Mouse (Mus musculus): ENCODE data around the gene Paxbp1. TPM values are rescaled to one million over a fixed set of nuclear protein-coding genes. Genes with fewer than 3 reads are reported as not detected.

Paxbp1 gene
- polyA plus RNA-seq, 1 experiment from 2014 or later, result 10.9 TPM

DNA sequence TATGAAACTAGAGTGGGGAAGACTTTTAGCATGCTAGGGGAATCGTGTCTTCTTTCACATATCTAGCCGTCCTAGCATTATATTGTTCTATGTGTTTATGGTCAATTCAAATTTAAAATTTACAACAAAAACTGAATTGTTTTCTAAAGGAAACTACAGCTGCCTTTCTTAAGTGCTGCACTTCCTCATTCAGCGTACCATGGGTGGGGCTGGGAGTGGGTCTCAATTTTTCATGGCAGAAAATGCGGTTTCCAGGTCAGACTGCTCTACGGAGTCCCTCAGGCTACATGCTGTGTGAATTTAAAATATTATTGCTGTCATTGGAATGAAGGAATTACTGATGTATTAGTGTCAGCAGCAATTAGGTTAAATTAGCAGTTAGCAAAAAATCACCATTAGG lies 48.8 kb downstream of the Paxbp1 start:
- H3K9ac ChIP-seq (replicated peaks), result no peak overlapping the region
- no peak for TF ChIP-seq EP300 (IDR thresholded peaks at IDR 0.05; ENCODE audit: low read depth)
- TF ChIP-seq CTCF (IDR thresholded peaks at IDR 0.05; ENCODE audit: low read depth), result no peak
- H3K4me2 ChIP-seq (ENCODE audit: low read depth, low read length), result peak overlapping the region; percentile 52
- peaks cover 17% of the 10 kb centered on the region for H3K36me3 ChIP-seq (replicated peaks; ENCODE audit: insufficient read depth, low read length)
- no peaks in the 10 kb centered on the region for H3K9me3 ChIP-seq (ENCODE audit: low read length)
- H3K27ac ChIP-seq (ENCODE audit: low read depth), result peak overlapping the region; percentile 63
- peaks cover 16% of the 10 kb centered on the region for H3K4me1 ChIP-seq (ENCODE audit: insufficient read depth)
- ATAC-seq (peak; percentile 19; the same call in 1 of the 2 replicates), DNase-seq (no peak)
- 35% methylated on average over 5 of the region's 5 CpGs for WGBS (ENCODE audit: insufficient replicate concordance)
- peak overlapping the region; percentile 9 for H3K4me3 ChIP-seq (ENCODE audit: low read depth, low read length)
- no peaks in the 10 kb centered on the region for H3K27me3 ChIP-seq (ENCODE audit: insufficient read depth, low read length)

DNA sequence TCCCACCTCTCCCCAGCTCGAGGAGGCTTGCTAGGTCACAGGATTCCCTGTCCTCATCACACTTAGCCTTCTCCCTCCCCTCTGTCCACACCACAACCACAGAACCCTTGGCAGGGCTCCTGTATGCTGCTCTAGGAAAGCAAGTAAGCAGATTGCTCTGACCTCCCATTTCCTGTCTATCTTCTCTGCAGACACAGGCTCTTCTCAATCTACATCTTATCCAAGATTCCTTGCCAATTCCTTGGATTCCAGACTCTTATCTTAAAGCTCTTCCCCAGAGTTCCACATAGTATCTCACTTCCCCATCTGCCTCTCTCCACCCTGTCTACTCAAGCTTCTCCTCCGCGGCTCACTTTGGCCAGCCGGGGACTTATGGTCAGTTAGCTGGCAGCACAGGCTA lies 49.3 kb downstream of the Paxbp1 start:
- no peak for TF ChIP-seq CTCF (IDR thresholded peaks at IDR 0.05; ENCODE audit: low read depth)
- no peak for TF ChIP-seq EP300 (IDR thresholded peaks at IDR 0.05; ENCODE audit: low read depth)
- Histone ChIP-seq H3K4me1 (ENCODE audit: insufficient read depth) (peaks cover 13% of the 10 kb centered on the region), H3K36me3 (replicated peaks; ENCODE audit: insufficient read depth, low read length) (peaks cover 22% of the 10 kb centered on the region), H3K4me2 (ENCODE audit: low read depth, low read length) (peak overlapping the region; percentile 52), H3K27ac (ENCODE audit: low read depth) (peak overlapping the region; percentile 63), H3K27me3 (ENCODE audit: insufficient read depth, low read length) (no peaks in the 10 kb centered on the region), H3K4me3 (ENCODE audit: low read depth, low read length) (peak overlapping the region; percentile 9), H3K9ac (replicated peaks) (no peak overlapping the region), H3K9me3 (ENCODE audit: low read length) (no peaks in the 10 kb centered on the region)
- peak; percentile 51; the same call in 1 of the 2 replicates for ATAC-seq
- DNase-seq, result no peak
- WGBS (ENCODE audit: insufficient replicate concordance), result 13% methylated on average over 4 of the region's 4 CpGs

DNA sequence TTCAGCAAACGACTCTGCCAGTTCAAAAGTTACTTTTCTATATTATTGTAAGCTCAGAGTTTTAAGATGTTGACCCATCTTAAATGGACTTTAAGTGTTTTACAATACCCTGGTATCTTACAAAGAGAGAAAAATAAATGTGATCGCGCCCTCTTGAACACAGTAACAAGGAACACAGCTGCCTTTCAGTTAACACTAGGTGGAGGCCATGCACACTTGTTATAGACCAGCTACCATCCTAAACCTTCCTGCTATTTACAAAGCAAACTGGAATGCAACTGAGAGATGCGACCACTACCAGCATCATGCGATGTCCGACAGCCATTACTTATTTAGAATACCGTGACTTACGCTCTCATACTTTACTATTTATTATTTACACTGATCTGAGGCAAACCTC lies 55.2 kb downstream of the Paxbp1 start:
- 84% methylated on average over 8 of the region's 8 CpGs for WGBS (ENCODE audit: insufficient replicate concordance)
- H3K27me3 ChIP-seq (ENCODE audit: insufficient read depth, low read length), result no peaks in the 10 kb centered on the region
- ATAC-seq, result peak; percentile 43

DNA sequence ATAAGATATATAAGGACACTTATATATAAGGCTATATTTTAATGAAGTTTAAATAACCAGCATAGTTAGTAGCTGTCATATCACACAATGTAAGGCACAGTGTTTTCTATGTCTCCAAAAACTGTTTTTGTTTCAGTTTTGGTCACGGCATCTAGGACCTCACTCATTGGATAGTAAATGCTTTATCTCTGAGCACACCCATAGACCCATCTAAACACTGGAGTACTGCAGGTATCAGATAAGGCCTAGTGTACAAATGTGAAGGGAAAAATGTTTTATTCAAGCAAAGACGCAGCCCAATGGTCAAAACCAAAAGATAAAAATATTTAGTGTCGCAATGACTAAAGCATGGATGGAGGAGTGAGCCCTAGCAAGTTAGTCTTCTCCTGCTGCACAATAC lies 55.7 kb downstream of the Paxbp1 start:
- no peaks in the 10 kb centered on the region for H3K9me3 ChIP-seq (ENCODE audit: low read length)
- peaks cover 30% of the 10 kb centered on the region for H3K36me3 ChIP-seq (replicated peaks; ENCODE audit: insufficient read depth, low read length)
- peaks cover 4% of the 10 kb centered on the region; the same call in 1 of the 2 replicates for H3K4me1 ChIP-seq (ENCODE audit: insufficient read depth)
- peak overlapping the region; percentile 43 for H3K4me3 ChIP-seq (ENCODE audit: low read depth, low read length)
- peak; percentile 98 for ATAC-seq
- no peak overlapping the region for H3K9ac ChIP-seq (replicated peaks)
- WGBS (ENCODE audit: insufficient replicate concordance), result 58% methylated on average over 3 of the region's 3 CpGs
- H3K4me2 ChIP-seq (ENCODE audit: low read depth, low read length), result peak overlapping the region; percentile 67
- peak overlapping the region; percentile 68 for H3K27ac ChIP-seq (ENCODE audit: low read depth)
- H3K27me3 ChIP-seq (ENCODE audit: insufficient read depth, low read length), result no peaks in the 10 kb centered on the region
- DNase-seq, result no peak
- peak; percentile 97 for TF ChIP-seq EP300 (IDR thresholded peaks at IDR 0.05; ENCODE audit: low read depth)
- no peak for TF ChIP-seq CTCF (IDR thresholded peaks at IDR 0.05; ENCODE audit: low read depth)

More for the DNA sequence above, 55.2 kb downstream of the Paxbp1 start:
- no peaks in the 10 kb centered on the region for H3K9me3 ChIP-seq (ENCODE audit: low read length)
- peak overlapping the region; percentile 43 for H3K4me3 ChIP-seq (ENCODE audit: low read depth, low read length)
- DNase-seq, result no peak
- H3K4me2 ChIP-seq (ENCODE audit: low read depth, low read length), result peak overlapping the region; percentile 67
- no peak overlapping the region for H3K9ac ChIP-seq (replicated peaks)
- TF ChIP-seq EP300 (IDR thresholded peaks at IDR 0.05; ENCODE audit: low read depth) (no peak), CTCF (IDR thresholded peaks at IDR 0.05; ENCODE audit: low read depth) (peak; percentile 24; the same call in 1 of the 2 replicates)
- peak overlapping the region; percentile 68 for H3K27ac ChIP-seq (ENCODE audit: low read depth)
- peaks cover 30% of the 10 kb centered on the region for H3K36me3 ChIP-seq (replicated peaks; ENCODE audit: insufficient read depth, low read length)
- peaks cover 4% of the 10 kb centered on the region; the same call in 1 of the 2 replicates for H3K4me1 ChIP-seq (ENCODE audit: insufficient read depth)

DNA sequence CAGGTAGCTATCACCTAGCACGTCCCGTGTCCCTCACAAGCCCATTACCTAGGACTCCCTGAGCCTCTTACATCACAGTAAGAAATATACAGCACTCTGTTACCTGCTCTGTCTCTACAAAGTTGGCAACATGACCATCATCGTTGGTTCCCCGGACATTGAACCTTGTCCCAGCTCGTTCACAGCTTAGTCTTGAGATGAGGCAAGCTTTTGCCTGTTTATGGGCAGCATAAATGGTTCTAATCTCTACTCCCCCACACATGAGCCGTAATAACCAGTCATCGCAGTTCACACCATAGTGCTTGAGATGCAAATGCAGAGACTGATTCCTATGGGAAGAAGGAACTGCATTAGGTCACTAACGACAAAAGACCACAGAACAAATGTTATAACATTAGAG lies 56.3 kb downstream of the Paxbp1 start:
- Histone ChIP-seq H3K27ac (ENCODE audit: low read depth) (peak overlapping the region; percentile 68), H3K4me3 (ENCODE audit: low read depth, low read length) (peak overlapping the region; percentile 43), H3K9me3 (ENCODE audit: low read length) (no peaks in the 10 kb centered on the region), H3K27me3 (ENCODE audit: insufficient read depth, low read length) (no peaks in the 10 kb centered on the region), H3K4me2 (ENCODE audit: low read depth, low read length) (peak overlapping the region; percentile 67), H3K4me1 (ENCODE audit: insufficient read depth) (peaks cover 4% of the 10 kb centered on the region; the same call in 1 of the 2 replicates), H3K36me3 (replicated peaks; ENCODE audit: insufficient read depth, low read length) (peaks cover 31% of the 10 kb centered on the region), H3K9ac (replicated peaks) (peak overlapping the region; percentile 52)
- WGBS (ENCODE audit: insufficient replicate concordance), result 78% methylated on average over 8 of the region's 8 CpGs
- ATAC-seq (peak; percentile 65), DNase-seq (no peak)
- TF ChIP-seq EP300 (IDR thresholded peaks at IDR 0.05; ENCODE audit: low read depth), result no peak
- no peak for TF ChIP-seq CTCF (IDR thresholded peaks at IDR 0.05; ENCODE audit: low read depth)

DNA sequence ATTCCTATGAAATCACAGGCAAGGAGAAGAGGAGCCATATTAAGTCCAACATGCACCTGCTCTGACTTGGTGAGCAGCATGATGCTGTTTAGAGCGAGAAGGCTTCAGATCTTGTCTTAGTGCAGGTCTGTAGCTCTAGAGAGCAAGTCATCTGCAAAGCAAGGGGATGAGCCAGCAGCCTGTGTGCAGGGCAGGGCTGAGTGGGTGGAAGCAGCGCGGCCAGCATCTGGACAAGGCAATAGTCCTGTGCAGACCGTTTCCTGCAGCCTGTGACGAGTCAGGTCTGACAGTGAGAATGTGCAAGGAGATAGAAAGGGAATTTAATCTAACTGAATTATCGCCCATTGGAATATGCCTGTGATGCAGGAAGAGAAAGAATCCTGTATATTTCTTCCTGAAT lies 73.3 kb downstream of the Paxbp1 start:
- Histone ChIP-seq H3K27me3 (ENCODE audit: insufficient read depth, low read length) (no peaks in the 10 kb centered on the region), H3K4me3 (ENCODE audit: low read depth, low read length) (no peak overlapping the region), H3K9ac (replicated peaks) (no peak overlapping the region), H3K36me3 (replicated peaks; ENCODE audit: insufficient read depth, low read length) (peaks cover 53% of the 10 kb centered on the region), H3K4me1 (ENCODE audit: insufficient read depth) (no peaks in the 10 kb centered on the region; the same call in 1 of the 2 replicates), H3K4me2 (ENCODE audit: low read depth, low read length) (no peak overlapping the region), H3K27ac (ENCODE audit: low read depth) (no peak overlapping the region), H3K9me3 (ENCODE audit: low read length) (no peaks in the 10 kb centered on the region)
- no peak for TF ChIP-seq CTCF (IDR thresholded peaks at IDR 0.05; ENCODE audit: low read depth)
- TF ChIP-seq EP300 (IDR thresholded peaks at IDR 0.05; ENCODE audit: low read depth), result no peak
- 92% methylated on average over 6 of the region's 6 CpGs for WGBS (ENCODE audit: insufficient replicate concordance)
- DNase-seq (no peak), ATAC-seq (no peak)

Data from liver, postnatal 0 days (tissue).